Mouse (Mus musculus): ENCODE results near the gene Usp24. TPM values are rescaled to one million over a fixed set of nuclear protein-coding genes. Genes with fewer than 3 reads are reported as not detected.

Usp24 gene
- total and polyA plus RNA-seq, 3 experiments = 13.0 to 25.7 (median 13.9) TPM

DNA sequence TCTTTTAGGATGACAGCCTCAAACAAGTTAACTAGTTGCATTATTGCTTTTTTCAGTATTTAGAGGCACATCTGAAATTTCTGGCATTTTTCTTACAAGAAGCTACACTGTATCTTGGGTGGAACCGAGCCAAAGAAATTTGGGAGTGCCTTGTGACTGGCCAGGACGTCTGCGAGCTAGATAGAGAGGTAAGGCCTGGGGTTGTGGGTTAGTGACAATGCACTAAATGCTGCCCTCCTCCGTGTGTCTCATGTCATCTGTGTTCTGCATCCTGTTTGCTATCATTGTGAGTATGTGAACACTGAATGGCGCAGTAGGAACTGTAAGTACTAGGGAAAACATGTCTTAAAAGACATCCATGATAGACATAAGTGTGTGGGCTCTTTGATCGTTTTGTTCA is 54.0 kb downstream of the Usp24 start:
- TF ChIP-seq GABPA (IDR thresholded peaks at IDR 0.05; ENCODE audit: insufficient replicate concordance, low read depth, low read length) (no peak), CHD1 (IDR thresholded peaks at IDR 0.05; ENCODE audit: low read depth, low read length) (no peak), HCFC1 (IDR thresholded peaks at IDR 0.05; ENCODE audit: low read depth, low read length) (no peak), ZMIZ1 (IDR thresholded peaks at IDR 0.05; ENCODE audit: low read depth, low read length) (no peak), E2F4 (IDR thresholded peaks at IDR 0.05; ENCODE audit: insufficient replicate concordance, low read depth, low read length) (no peak), PAX5 (IDR thresholded peaks at IDR 0.05; ENCODE audit: low read length) (no peak), USF2 (conservative IDR thresholded peaks at IDR 0.05; ENCODE audit: low read depth, low read length) (no peak)
- Histone ChIP-seq H3K9ac (ENCODE audit: insufficient read depth, low read depth) (no peak overlapping the region), H3K4me3 (replicated peaks in 1 of 3; ENCODE audit: low read depth in 2 of 3, low read length in 2 of 3, poor library complexity in 1 of 3) (no peak overlapping the region), H3K27me3 (replicated peaks) (no peaks in the 10 kb centered on the region), H3K27ac (ENCODE audit: insufficient read depth, low read depth) (no peak overlapping the region), H3K4me2 (ENCODE audit: insufficient read depth, low read depth, poor library complexity, severe bottlenecking) (no peak overlapping the region), H3K36me3 (replicated peaks in 1 of 2; ENCODE audit: control insufficient read depth in 1 of 2, insufficient read depth in 1 of 2, low read length in 1 of 2) (peaks cover 24 to 79% of the 10 kb centered on the region in 2 experiments), H3K79me2 (replicated peaks; ENCODE audit: control insufficient read depth, extremely low read depth, insufficient read depth, poor library complexity, severe bottlenecking) (no peaks in the 10 kb centered on the region), H3K4me1 (ENCODE audit: control insufficient read depth in 1 of 2, insufficient read depth in 2 of 2) (no peaks in the 10 kb centered on the region), H3K9me3 (replicated peaks; ENCODE audit: low read length) (no peaks in the 10 kb centered on the region)
- dilution Hi-C loops (cut with MboI; ENCODE audit: extremely low pct_ligation_motif_present, extremely low pct_unique_long_range_greater_than_20kb, low sequenced_read_pairs) (no loop called here), in situ Hi-C loops (cut with MboI; ENCODE audit: low pct_ligation_motif_present, low pct_unique_long_range_greater_than_20kb, low sequenced_read_pairs) (no loop called here)
- no peak for DNase-seq (ENCODE audit: extremely low read depth)

DNA sequence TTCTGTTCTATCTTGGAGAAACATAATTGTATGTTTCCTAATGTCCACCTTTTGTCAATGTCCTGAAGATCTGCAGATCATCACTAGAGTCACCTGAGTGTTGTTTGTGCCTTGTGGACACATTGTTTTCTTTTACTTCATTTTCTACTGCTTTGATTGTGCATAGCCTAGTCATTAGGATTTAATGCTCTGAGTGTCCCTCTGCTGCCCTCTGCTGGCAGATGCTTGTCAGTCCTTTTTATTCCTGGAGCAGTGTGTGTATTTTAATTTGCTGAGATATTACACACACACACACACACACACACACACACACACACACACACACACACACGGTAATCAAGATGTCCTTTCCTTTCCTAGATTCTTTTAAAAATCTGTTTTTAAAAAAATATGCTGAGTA is 59.8 kb downstream of the Usp24 start:
- H3K27me3 ChIP-seq (replicated peaks) = no peaks in the 10 kb centered on the region
- in situ Hi-C loops (cut with MboI; ENCODE audit: low pct_ligation_motif_present, low pct_unique_long_range_greater_than_20kb, low sequenced_read_pairs) (loop anchor here (5.0 kb wide), 1 partner anchor 149 kb away; no protein-coding TSS in a partner anchor), dilution Hi-C loops (cut with MboI; ENCODE audit: extremely low pct_ligation_motif_present, extremely low pct_unique_long_range_greater_than_20kb, low sequenced_read_pairs) (no loop called here)
- no peaks in the 10 kb centered on the region for H3K79me2 ChIP-seq (replicated peaks; ENCODE audit: control insufficient read depth, extremely low read depth, insufficient read depth, poor library complexity, severe bottlenecking)
- no peaks in the 10 kb centered on the region for H3K4me1 ChIP-seq (ENCODE audit: control insufficient read depth in 1 of 2, insufficient read depth in 2 of 2)
- no peak overlapping the region for H3K4me2 ChIP-seq (ENCODE audit: insufficient read depth, low read depth, poor library complexity, severe bottlenecking)
- no peak overlapping the region for H3K27ac ChIP-seq (ENCODE audit: insufficient read depth, low read depth)
- H3K9me3 ChIP-seq (replicated peaks; ENCODE audit: low read length) = no peaks in the 10 kb centered on the region
- DNase-seq (ENCODE audit: extremely low read depth) = peak; percentile 81
- peaks cover 40 to 82% of the 10 kb centered on the region in 2 experiments for H3K36me3 ChIP-seq (replicated peaks in 1 of 2; ENCODE audit: control insufficient read depth in 1 of 2, insufficient read depth in 1 of 2, low read length in 1 of 2)
- H3K9ac ChIP-seq (ENCODE audit: insufficient read depth, low read depth) = no peak overlapping the region
- H3K4me3 ChIP-seq (replicated peaks in 1 of 3; ENCODE audit: low read depth in 2 of 3, low read length in 2 of 3, poor library complexity in 1 of 3) = no peak overlapping the region
- TF ChIP-seq SMC3 (IDR thresholded peaks at IDR 0.05; ENCODE audit: low read depth, low read length) = peak; percentile 70
- TF ChIP-seq E2F4 (IDR thresholded peaks at IDR 0.05; ENCODE audit: insufficient replicate concordance, low read depth, low read length) = no peak
- no peak for TF ChIP-seq USF1 (IDR thresholded peaks at IDR 0.05; ENCODE audit: low read depth, low read length)
- no peak for TF ChIP-seq ZC3H11A (IDR thresholded peaks at IDR 0.05; ENCODE audit: low read depth, low read length)
- TF ChIP-seq RAD21 (IDR thresholded peaks at IDR 0.05; ENCODE audit: low read depth, low read length) = peak; percentile 71
- TF ChIP-seq CTCF (conservative IDR thresholded peaks at IDR 0.05 in 1 of 2, IDR thresholded peaks at IDR 0.05 in 1 of 2; ENCODE audit: low read depth in 2 of 2, low read length in 2 of 2) = peak; percentile 73 to 80
- TF ChIP-seq POLR2A (IDR thresholded peaks at IDR 0.05; ENCODE audit: low read depth, low read length) = no peak
- TF ChIP-seq NELFE (IDR thresholded peaks at IDR 0.05; ENCODE audit: low read depth, low read length) = no peak
- no peak for TF ChIP-seq ETS1 (conservative IDR thresholded peaks at IDR 0.05; ENCODE audit: low read depth, low read length)
- TF ChIP-seq POLR2AphosphoS2 (IDR thresholded peaks at IDR 0.05; ENCODE audit: low read depth, low read length) = no peak
